Mouse (Mus musculus) spleen, adult 10 weeks (tissue): ENCODE data around the gene Tubgcp3. TPM values are rescaled to one million over a fixed set of nuclear protein-coding genes. Genes with fewer than 3 reads are reported as not detected.

ENCODE experiments used
- polyA plus RNA-seq: library from polyadenylated mRNA; stranded (reverse); fragments of 350-450 nt; fragmentation: Illumina TruSeq; extraction: RNeasy Lipid Tissue Mini Kit (QIAGEN cat#74804); gene quantifications from one replicate; pipeline ENCODE4 v1.2.3, GENCODE M21; 2015; ENCODE audit warnings: low replicate concordance; ENCODE audit not compliant: insufficient read depth

Tubgcp3 gene
- 50.6 TPM for polyA plus RNA-seq

DNA sequence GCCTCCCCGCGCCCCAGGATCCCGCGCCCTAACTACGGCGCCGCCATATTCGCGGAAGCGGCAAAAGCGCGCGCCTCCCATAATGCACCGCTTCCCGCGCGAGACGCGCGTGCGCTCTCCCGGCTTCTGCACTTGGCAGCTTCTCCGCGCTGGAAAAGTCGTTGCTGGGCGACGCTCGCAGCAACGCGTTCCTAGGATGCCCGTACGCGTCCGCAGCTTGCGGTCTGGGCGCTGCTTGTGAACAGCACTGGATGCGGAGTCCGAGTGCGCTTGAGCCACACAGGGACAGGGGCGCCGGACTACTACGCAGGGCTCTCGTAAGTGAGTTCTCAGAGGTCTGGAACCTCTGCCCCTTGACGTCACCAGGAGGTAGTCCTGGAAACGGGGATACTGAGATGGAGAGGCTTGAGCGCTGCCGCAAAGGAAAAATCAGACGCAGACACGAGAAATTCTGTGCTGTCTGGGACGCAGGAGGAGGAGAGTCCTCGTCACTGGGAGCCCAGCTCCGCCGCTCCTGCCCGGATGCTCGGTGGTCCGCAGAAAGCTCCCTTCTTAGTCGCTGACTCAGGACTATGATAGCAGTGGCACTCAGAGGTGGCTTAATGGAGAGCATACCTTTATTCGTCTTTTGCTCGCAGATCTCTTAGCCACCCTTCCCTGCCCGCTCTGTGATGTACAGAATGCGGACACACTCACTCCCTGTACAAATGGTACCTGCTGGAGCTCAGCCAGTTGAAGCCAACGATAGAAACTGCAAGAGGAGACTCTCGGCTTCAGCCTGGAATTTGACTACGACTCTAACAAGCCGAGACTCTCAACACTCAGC lies at the start of gene Tubgcp3:
Gene Tubgcp3, minus strand, starts transcription at position 193 of the 826 bp plus-strand sequence.

DNA sequence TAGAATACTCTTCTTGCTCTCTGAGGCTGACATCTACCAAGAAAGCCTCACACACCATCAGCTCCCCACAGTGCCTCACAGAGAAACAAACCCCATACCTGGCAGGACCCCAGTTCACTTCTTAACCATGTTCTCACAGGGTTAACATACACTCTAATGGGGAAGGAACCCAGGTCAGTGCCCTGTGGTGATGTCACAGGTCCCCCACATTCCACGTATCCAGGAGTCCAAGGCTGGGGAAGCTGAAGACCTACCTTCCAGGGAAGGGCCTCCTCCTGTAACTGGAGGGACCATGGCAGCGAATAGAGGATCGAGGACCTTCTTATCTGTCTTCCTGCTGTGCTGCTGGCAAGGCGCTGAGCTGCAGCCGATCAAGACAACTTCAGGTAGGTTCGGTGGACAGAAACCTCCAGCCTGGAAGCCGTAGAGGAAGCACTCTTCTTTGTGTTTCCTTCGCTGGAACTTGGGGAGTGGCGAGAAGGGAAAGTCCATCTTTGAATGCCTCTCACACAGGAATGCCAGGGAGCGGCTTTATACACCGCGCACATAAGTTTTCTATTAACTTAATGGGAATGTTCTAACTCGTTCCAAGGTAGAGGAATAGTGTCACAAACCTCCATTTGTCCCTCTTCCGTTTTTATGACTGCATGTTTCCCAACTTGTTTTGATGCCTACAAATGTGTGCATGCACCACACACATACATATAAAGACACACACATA lies 99.1 kb downstream of the Tubgcp3 start, which contains the start of gene Spaca7:
Gene Spaca7, plus strand, starts transcription at position 216 of the 721 bp plus-strand sequence.

Other genes starting within 250 kb of the Tubgcp3 start
- gene Spaca7, start 99.2 kb downstream of the Tubgcp3 start, polyA plus RNA-seq: not detected
- 20.6 TPM for gene Atp11a, start 84.8 kb upstream of the Tubgcp3 start, polyA plus RNA-seq
- gene Mcf2l, start 201.6 kb upstream of the Tubgcp3 start, polyA plus RNA-seq: 3.7 TPM